Mouse (Mus musculus): ENCODE measurements around the gene Ovol2.

- TF ChIP-seq ZC3H11A (IDR thresholded peaks at IDR 0.05; ENCODE audit: borderline replicate concordance, low read depth, low read length) (no peak), ZNF384 (IDR thresholded peaks at IDR 0.05; ENCODE audit: low read depth, low read length) (no peak), MAFK (IDR thresholded peaks at IDR 0.05; ENCODE audit: insufficient read depth, low read depth, low read length) (no peak)
These were observed 50.5 kb downstream of the Ovol2 start for GRCm38 (mm10) chr2:144281417-144281816.

Data from ES-E14 (cell line).